ENCODE assay signal across 18 mouse cellular contexts in genomic region chr11:8678260-8678995, GRCm38 (mm10). TPM values are rescaled to one million over a fixed set of nuclear protein-coding genes. Genes with fewer than 3 reads are reported as not detected.
DNase-seq lines count a peak whose midpoint lies in the region; ATAC-seq and TF ChIP-seq lines count a peak whose summit lies in the region.
"Had no signal": no experiment of that assay in that cellular context is flagged by ENCODE, and none has a peak within 500 bp of the region (broad histone marks: within the 10 kb centered on the region; RNA-seq: fewer than 3 reads in every experiment).

No protein-coding gene starts in this region.

- intact Hi-C loops in heart, postnatal 36 days (cut with DNase I): no loop called here

- TF ChIP-seq POLR2A in spleen, adult 2 months (IDR thresholded peaks at IDR 0.05; ENCODE audit: low read depth, low read length): no peak

- no peaks in the 10 kb centered on the region for H3K9me3 ChIP-seq in heart, embryonic 13.5 days
- H3K9me3 ChIP-seq: embryonic facial prominence, embryonic 13.5 days; heart, embryonic 15.5 days; limb, embryonic 12.5 days; midbrain, embryonic 10.5 days had no signal

- WGBS in heart, embryonic 13.5 days: 70% methylated on average over 12 of the region's 12 CpGs
- WGBS in spleen, adult 2 months: 84% methylated on average over 12 of the region's 12 CpGs

- TF ChIP-seq CTCF in spleen, adult 2 months (IDR thresholded peaks at IDR 0.05; ENCODE audit: extremely low read depth, insufficient read depth, insufficient read length, insufficient replicate concordance): no peak

- H3K4me3 ChIP-seq in heart, embryonic 13.5 days: no peak overlapping the region
- H3K4me3 ChIP-seq in spleen, adult 2 months (ENCODE audit: extremely low read depth, insufficient read depth, insufficient read length): no peak overlapping the region
- H3K4me3 ChIP-seq: embryonic facial prominence, embryonic 13.5 days; heart, embryonic 15.5 days; left cerebral cortex, adult 2 months; limb, embryonic 12.5 days; midbrain, embryonic 10.5 days had no signal

- DNase-seq in heart, postnatal 36 days: no peak
- no peak for DNase-seq in spleen, adult 2 months (ENCODE audit: low read depth in 1 of 2, low spot score in 2 of 2)
- DNase-seq in spleen, postnatal 36 days (ENCODE audit: low spot score in 2 of 2): no peak
- DNase-seq in adrenal gland, postnatal 14 days: peak; percentile 33
- DNase-seq in thymus, postnatal 14 days: no peak
- no peak for DNase-seq in retina, embryonic 14.5 days (ENCODE audit: low spot score)
- DNase-seq: cerebellum, adult 11-12 months; gastrocnemius, postnatal 36 days; kidney, adult 18-20 months had no signal

- H3K4me1 ChIP-seq in heart, embryonic 13.5 days: peaks cover 34% of the 10 kb centered on the region
- peaks cover 3% of the 10 kb centered on the region; the same call in 1 of the 2 replicates for H3K4me1 ChIP-seq in spleen, adult 2 months (ENCODE audit: control insufficient read depth, insufficient read depth, insufficient read length)

- 0 out of 2 replicates have a peak, but pooled peaks have one; percentile 38 for ATAC-seq in heart, embryonic 13.5 days (ENCODE audit: extremely low read depth, insufficient number of reproducible peaks, low FRiP score, low TSS enrichment)
- 0 out of 2 replicates have a peak, but pooled peaks have one; percentile 15 for ATAC-seq in megakaryocyte progenitor cell, adult 5-6 weeks (replicated peaks; ENCODE audit: poor library complexity)

- H3K27me3 ChIP-seq in heart, embryonic 13.5 days (replicated peaks): no peaks in the 10 kb centered on the region
- H3K27me3 ChIP-seq in spleen, adult 2 months (ENCODE audit: control insufficient read depth, insufficient read depth, low read length): no peaks in the 10 kb centered on the region
- H3K27me3 ChIP-seq: embryonic facial prominence, embryonic 13.5 days; heart, embryonic 15.5 days; limb, embryonic 12.5 days had no signal

- H3K9ac ChIP-seq in heart, embryonic 13.5 days: no peak overlapping the region
- H3K9ac ChIP-seq: embryonic facial prominence, embryonic 13.5 days; heart, embryonic 15.5 days; hindbrain, embryonic 14.5 days; limb, embryonic 12.5 days; liver, embryonic 14.5 days had no signal

- H3K36me3 ChIP-seq in heart, embryonic 13.5 days: no peaks in the 10 kb centered on the region
- H3K36me3 ChIP-seq in spleen, adult 2 months (ENCODE audit: control insufficient read depth, insufficient read depth, low read length): no peaks in the 10 kb centered on the region
- H3K36me3 ChIP-seq: embryonic facial prominence, embryonic 13.5 days; heart, embryonic 15.5 days; limb, embryonic 12.5 days; midbrain, embryonic 10.5 days had no signal

- 0 out of 2 replicates have a peak overlapping the region, but pooled peaks have one; percentile 8 for H3K27ac ChIP-seq in heart, embryonic 13.5 days (replicated peaks)
- 0 out of 2 replicates have a peak overlapping the region, but pooled peaks have one; percentile 17 for H3K27ac ChIP-seq in spleen, adult 2 months (ENCODE audit: insufficient read depth, low read length)
- H3K27ac ChIP-seq: embryonic facial prominence, embryonic 13.5 days; heart, embryonic 15.5 days; hindbrain, embryonic 14.5 days; left cerebral cortex, adult 2 months; limb, embryonic 12.5 days; liver, embryonic 14.5 days; midbrain, embryonic 10.5 days had no signal

- no peak overlapping the region for H3K4me2 ChIP-seq in heart, embryonic 13.5 days
- H3K4me2 ChIP-seq: embryonic facial prominence, embryonic 13.5 days; heart, embryonic 15.5 days; hindbrain, embryonic 14.5 days; limb, embryonic 12.5 days had no signal

RNA-seq across cellular contexts. Expression of gene Tns3, which starts 14.1 kb away (rescaled TPM):
- polyA plus RNA-seq in heart, embryonic 13.5 days (2015; fragmentation: Nextera tagmentation; extraction: Ambion mirVana): 14.5 and 15.2 TPM in 2 replicates
- 10 to 100 TPM; 18.9 to 24.0 TPM for total RNA-seq in heart, postnatal 36 days (2021)
- polyA plus RNA-seq in spleen, adult 2 months (2012; rRNA removed): 39.4 and 39.7 TPM in 2 replicates
- 36.9 and 38.4 TPM in 2 replicates for total RNA-seq in adrenal gland, postnatal 14 days (2021)
- total RNA-seq in megakaryocyte progenitor cell, adult 5-6 weeks (2015): 20.8 and 27.0 TPM in 2 replicates
- 11.5 and 11.7 TPM in 2 replicates for total RNA-seq in megakaryocyte progenitor cell, adult 5-6 weeks (2017)
